Mouse (Mus musculus): Measurements from ENCODE around the gene Ppfibp1. TPM values are rescaled to one million over a fixed set of nuclear protein-coding genes. Genes with fewer than 3 reads are reported as not detected.
"Not testable (repeated sequence)": the region's sequence is repeated elsewhere in the genome, so short reads cannot be mapped to it uniquely, and the experiment has no call there.

Gene Ppfibp1
- 10 to 100 TPM in 1 of 2 experiments, 1 to 10 TPM in 1; 5.8 to 10.1 TPM for polyA plus RNA-seq (2017; shearing (Covaris generic))

GRCm38 (mm10) chr6:146887958-146888659 lies at the start of gene Ppfibp1:
TSS of gene Ppfibp1 (plus strand) at chr6:146888487.
- peak; percentile 93 for ATAC-seq

- no peak for ATAC-seq
Observed at GRCm38 (mm10) chr6:146838863-146839262, 49.4 kb upstream of the Ppfibp1 start.

- no peak for ATAC-seq
Observed at GRCm38 (mm10) chr6:146844867-146845266, 43.4 kb upstream of the Ppfibp1 start.

GRCm38 (mm10) chr6:146845347-146845746 lies 42.9 kb upstream of the Ppfibp1 start:
- ATAC-seq = no peak

- ATAC-seq = no peak
Observed at GRCm38 (mm10) chr6:146845961-146846750, 42.1 kb upstream of the Ppfibp1 start.

GRCm38 (mm10) chr6:146847402-146847801 lies 40.9 kb upstream of the Ppfibp1 start:
- ATAC-seq = no peak

- no peak for ATAC-seq
Observed at GRCm38 (mm10) chr6:146848281-146848680, 40.0 kb upstream of the Ppfibp1 start.

- ATAC-seq = no peak
Observed at GRCm38 (mm10) chr6:146850050-146850449, 38.2 kb upstream of the Ppfibp1 start, which contains the start of gene Smco2. TSS of gene Smco2 (plus strand) at chr6:146850104.

GRCm38 (mm10) chr6:146851916-146852315 lies 36.4 kb upstream of the Ppfibp1 start:
- no peak for ATAC-seq

- no peak for ATAC-seq
Observed at GRCm38 (mm10) chr6:146852739-146853138, 35.5 kb upstream of the Ppfibp1 start.

GRCm38 (mm10) chr6:146855185-146855584 lies 33.1 kb upstream of the Ppfibp1 start:
- no peak for ATAC-seq

- ATAC-seq = no peak
Observed at GRCm38 (mm10) chr6:146857386-146857785, 30.9 kb upstream of the Ppfibp1 start.

- ATAC-seq = no peak
Observed at GRCm38 (mm10) chr6:146863154-146863553, 25.1 kb upstream of the Ppfibp1 start.

- not testable (repeated sequence) for ATAC-seq
Observed at GRCm38 (mm10) chr6:146864370-146864769, 23.9 kb upstream of the Ppfibp1 start.

- no peak for ATAC-seq
Observed at GRCm38 (mm10) chr6:146865701-146866100, 22.6 kb upstream of the Ppfibp1 start.

GRCm38 (mm10) chr6:146871975-146872374 lies 16.3 kb upstream of the Ppfibp1 start:
- no peak for ATAC-seq

- no peak for ATAC-seq
Observed at GRCm38 (mm10) chr6:146874415-146874814, 13.9 kb upstream of the Ppfibp1 start.

- no peak for ATAC-seq
Observed at GRCm38 (mm10) chr6:146876820-146877219, 11.5 kb upstream of the Ppfibp1 start.

GRCm38 (mm10) chr6:146877425-146878045 lies 10.8 kb upstream of the Ppfibp1 start:
- no peak for ATAC-seq

GRCm38 (mm10) chr6:146878926-146879325 lies 9.4 kb upstream of the Ppfibp1 start:
- ATAC-seq = no peak

GRCm38 (mm10) chr6:146879856-146880255 lies 8.4 kb upstream of the Ppfibp1 start:
- ATAC-seq = no peak

- ATAC-seq = no peak
Observed at GRCm38 (mm10) chr6:146880296-146880695, 8.0 kb upstream of the Ppfibp1 start.
